Mouse (Mus musculus) spleen, adult 2 months (tissue): ENCODE results near the gene Nup107.

Source experiments
- CTCF ChIP-seq: fragments of 200-500 bp; IDR thresholded peaks from 2 replicates; pipeline ENCODE4 v1.5.1; 2011; ENCODE audit warnings: mild to moderate bottlenecking, inconsistent platforms; ENCODE audit not compliant: insufficient read depth, insufficient read length, insufficient replicate concordance; ENCODE audit errors: extremely low read depth
- POLR2A ChIP-seq: fragments of 200-500 bp; IDR thresholded peaks from 2 replicates; pipeline ENCODE4 v1.6.1; 2011; ENCODE audit warnings: low read depth, low read length, inconsistent platforms

- TF ChIP-seq CTCF: no peak
- no peak for TF ChIP-seq POLR2A
Observed at GRCm38 (mm10) chr10:117736573-117736972, 55.9 kb downstream of the Nup107 start.
